Mouse (Mus musculus) cerebellum, adult (tissue): ENCODE measurements at regions not wholly inside any gene's neighbourhood (a gene's known extent, or its start where the extent isn't known, plus 50 kb on each side); places are given as distances from the start of the nearest gene placed in this dataset.

Source experiments
- ATAC-seq: cut with Nextera tagmentation; 2 replicates; pipeline ENCODE4 v1.9.2; 2017; ENCODE audit warnings: mild to moderate bottlenecking, moderate library complexity, mixed read lengths; ENCODE audit not compliant: insufficient number of reproducible peaks, low FRiP score, low TSS enrichment

GRCm38 (mm10) chr6:31240051-31240450 lies 158.5 kb upstream of the Mkln1 start:
- no peak for ATAC-seq

DNA sequence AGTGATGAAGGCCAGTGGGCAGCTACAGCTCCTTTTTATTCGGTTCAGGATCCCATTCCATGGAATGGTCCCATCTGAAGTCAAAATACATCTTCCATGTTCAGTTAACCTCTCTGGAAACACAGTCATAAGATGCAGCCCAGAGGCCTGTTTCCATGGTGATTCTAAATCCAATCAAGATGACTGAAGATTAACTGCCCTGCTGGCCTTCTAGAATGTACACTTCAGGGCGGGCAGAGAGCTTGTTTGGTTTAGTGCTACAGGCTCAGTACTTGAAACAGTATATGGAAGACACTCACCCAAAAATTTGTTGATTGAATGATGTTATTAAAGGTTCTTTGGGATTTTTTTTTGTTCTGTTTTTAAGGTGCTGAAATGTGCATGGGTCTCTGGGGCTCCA lies 148.0 kb upstream of the Mkln1 start:
- ATAC-seq = no peak

DNA sequence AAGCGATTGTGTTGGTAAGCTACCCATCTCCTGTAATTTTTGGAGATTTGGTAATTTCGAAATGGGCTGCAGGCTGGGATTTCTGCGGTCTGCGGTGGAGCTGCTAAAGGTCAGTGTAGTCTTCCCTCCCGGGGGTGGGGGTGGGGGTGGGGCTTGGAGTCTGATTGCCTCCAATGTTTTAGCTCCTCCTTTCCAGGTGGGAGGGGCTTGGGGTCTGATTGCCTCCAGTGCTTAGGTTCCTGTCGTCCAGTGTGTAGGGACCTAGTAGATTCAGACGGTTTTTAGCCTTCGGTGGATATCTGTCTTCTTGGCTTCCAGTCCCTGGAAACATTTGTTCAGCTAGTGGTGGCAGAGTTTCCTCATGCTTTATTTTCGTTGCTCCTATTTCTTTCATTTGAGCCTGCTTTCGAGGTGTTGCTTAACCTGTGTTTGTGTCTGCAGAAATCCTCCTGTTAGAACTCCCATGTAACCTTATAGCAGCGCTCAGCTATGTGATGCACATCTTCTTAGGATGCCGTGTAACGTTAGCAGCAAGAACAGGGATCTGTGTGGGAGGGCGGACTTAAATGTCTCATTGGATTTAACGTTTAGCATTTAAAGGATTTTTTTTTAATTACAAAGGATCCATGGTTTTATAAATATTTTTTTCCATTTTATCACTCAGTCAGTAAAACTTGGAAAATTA lies 145.1 kb upstream of the Mkln1 start:
- ATAC-seq = no peak

- ATAC-seq = no peak
Observed at GRCm38 (mm10) chr6:31260645-31261345, 137.7 kb upstream of the Mkln1 start.

DNA sequence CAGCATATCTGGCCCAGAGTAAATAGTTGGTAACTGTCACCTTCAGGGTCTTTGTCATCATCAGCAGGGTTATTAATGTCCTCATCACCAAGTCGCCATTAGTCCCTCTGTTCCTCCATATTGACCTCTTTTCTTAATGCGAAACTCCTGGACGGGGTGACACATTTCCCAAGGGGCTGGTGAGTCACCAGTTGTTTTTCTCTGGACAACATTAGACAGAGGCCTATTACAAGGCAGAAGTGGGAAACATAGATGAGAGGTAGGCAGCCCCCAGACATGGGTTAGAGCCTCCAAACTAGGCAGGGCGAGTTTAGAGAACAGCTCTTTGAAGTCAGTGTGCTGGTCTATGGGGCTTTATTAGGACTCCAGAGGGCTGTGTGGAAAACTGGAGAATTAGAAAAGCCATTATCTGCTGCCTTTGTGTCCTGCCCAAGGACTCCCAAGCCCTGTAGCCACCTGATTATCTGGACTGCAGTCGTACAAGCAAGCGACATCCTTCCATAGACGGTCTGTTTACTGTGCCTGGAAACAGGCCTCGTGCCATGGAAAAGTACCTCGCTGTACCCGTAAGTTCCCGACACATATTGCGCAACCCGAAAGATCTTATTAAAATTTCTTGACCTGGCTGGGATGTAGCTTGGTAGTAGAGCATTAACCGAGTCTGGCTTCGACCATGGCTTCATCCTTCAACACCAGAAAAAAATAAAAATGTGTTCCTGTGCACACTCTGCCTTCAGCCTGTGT lies 136.6 kb upstream of the Mkln1 start:
- no peak for ATAC-seq

GRCm38 (mm10) chr6:31262651-31263050 lies 135.9 kb upstream of the Mkln1 start:
- ATAC-seq = no peak

DNA sequence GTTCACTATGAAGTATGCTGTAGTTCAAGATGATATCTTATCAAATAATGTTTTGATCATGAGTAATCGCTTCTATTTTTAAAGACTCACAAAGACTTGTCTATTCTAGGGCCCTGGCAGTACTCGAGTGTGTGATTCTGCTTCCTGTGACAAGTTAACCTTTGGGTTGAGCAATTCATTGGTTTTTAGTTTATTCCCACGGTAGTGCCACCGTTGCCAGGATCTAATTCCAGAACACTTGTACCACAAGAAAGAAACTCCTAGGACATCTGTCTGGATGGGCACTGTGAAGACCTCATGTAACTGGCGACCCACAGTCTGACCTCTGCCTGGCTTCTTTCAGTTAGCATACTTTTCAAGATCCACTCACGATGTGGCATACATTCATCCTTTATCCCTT lies 134.7 kb upstream of the Mkln1 start:
- no peak for ATAC-seq

GRCm38 (mm10) chr6:31266441-31267040 lies 132.0 kb upstream of the Mkln1 start:
- ATAC-seq = no peak

- ATAC-seq = no peak
Observed at GRCm38 (mm10) chr6:31268057-31268456, 130.5 kb upstream of the Mkln1 start.

- no peak for ATAC-seq
Observed at GRCm38 (mm10) chr6:31273816-31274215, 124.7 kb upstream of the Mkln1 start.

DNA sequence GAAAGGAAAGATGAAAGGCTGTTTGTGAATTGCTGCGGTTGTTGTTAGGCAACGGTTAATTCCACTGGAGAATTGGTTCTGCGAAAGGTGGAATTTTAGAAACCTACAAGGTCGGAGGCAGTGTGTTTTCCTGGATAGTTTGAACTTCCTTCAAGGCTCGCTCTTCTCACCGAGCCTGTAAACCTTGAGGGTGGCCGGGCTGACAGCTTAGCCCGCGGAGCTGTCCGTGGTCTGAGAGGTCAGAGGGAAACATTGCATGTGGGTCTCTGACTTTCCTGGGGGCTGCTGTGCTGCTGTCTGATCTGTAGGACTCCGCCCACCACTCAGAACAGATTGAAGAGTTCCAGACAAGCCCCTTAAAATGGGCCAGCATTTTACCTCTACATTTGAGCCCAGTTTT lies 124.3 kb upstream of the Mkln1 start:
- no peak for ATAC-seq

- ATAC-seq = no peak
Observed at GRCm38 (mm10) chr6:31277792-31278191, 120.7 kb upstream of the Mkln1 start.

DNA sequence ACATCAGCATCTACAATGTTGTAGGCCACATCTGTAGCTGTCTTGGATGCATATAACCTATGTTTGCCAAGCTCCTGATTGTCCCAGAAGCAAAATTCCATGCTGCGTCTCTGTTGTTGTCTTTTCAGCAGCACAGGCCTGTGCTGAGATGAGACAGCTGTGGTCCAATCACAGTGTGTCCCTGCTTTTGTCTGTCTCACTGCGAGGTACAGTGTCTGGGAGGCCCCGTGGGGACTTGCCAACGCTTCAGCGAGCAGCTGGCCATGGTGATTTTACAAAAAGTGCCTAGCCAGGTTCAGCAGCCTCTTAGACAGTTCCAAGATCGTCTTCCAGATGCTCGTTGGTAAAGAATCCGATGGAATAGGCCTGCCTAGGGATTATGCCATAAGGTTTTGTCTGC lies 114.6 kb upstream of the Mkln1 start:
- no peak for ATAC-seq

GRCm38 (mm10) chr6:31284390-31284789 lies 114.1 kb upstream of the Mkln1 start:
- ATAC-seq = no peak

GRCm38 (mm10) chr6:31285064-31285463 lies 113.5 kb upstream of the Mkln1 start:
- ATAC-seq = no peak

GRCm38 (mm10) chr6:31285981-31286737 lies 112.4 kb upstream of the Mkln1 start:
- ATAC-seq = no peak

DNA sequence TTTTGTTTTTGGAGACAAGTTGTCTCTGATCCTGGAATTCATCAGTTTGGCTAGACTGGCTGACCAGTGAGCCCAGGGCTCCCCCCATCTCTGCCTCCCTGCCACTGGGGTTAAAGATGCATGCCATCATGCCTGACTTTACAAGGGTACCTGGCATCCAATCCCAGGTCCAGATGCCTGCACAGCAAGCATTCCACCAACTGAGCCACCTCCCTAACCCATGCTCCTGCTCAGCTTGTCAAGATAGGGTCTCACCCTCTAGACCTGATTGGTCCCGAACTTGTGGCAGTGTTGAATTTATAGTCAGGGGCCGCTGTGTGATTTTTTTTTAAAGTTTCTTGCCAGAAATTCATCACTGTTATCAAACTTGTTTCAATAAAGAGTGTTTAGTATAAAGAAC lies 111.4 kb upstream of the Mkln1 start:
- ATAC-seq = no peak

GRCm38 (mm10) chr6:31287686-31288085 lies 110.8 kb upstream of the Mkln1 start:
- no peak for ATAC-seq

DNA sequence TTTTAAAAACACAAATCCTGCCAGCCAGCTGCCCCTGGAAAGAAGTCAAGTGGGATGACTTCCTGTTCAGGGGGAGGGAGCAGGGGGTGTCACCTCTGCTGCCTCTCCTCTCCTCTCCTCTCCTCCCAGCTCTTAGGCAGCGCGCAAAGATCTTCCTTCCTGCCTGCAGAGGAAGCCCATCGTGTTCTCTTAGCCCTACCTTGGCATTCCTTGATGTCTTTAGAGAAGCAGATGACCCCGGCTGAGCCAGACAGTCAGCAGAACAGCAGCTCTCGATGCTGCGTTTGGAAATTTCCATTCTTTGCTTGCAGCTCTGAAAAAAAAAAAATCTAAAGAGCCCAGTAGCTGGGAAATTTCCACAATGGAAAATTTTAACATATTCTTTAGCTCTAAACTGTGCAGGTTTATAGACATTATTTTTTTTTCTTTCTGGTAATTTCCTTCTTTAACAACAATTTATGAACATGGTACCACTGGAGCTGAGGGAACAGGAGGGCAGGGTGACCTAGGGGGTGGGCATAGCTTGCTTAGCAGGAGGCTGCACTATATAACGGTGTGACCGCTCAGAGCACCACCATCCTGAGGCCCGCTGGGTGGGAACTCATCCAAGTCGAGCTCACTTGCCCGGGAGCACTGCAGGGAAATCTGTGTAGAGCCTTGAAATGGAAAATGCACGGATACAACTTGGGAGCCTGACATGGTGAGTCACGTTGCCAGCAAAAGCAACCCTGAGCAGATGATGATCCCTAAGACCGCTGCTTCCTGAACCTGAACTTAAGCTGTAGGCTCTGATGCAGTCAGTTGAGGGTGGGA lies 109.9 kb upstream of the Mkln1 start:
- peak; percentile 67 for ATAC-seq

GRCm38 (mm10) chr6:31289234-31289486 lies 109.4 kb upstream of the Mkln1 start:
- ATAC-seq = peak; percentile 31
